Mouse (Mus musculus) G1E (cell line): ENCODE measurements around the gene Tvp23b.

ENCODE experiments used
- CTCF ChIP-seq: IDR thresholded peaks from 2 replicates; pipeline ENCODE4 v1.5.1; 2012; ENCODE audit warnings: low read depth, low read length, inconsistent platforms, mixed read lengths
- GATA1 ChIP-seq: IDR thresholded peaks from 2 replicates; pipeline ENCODE4 v1.6.1; 2012; ENCODE audit warnings: borderline replicate concordance, low read length, inconsistent platforms, mixed read lengths
- GATA2 ChIP-seq: IDR thresholded peaks from 2 replicates; pipeline ENCODE4 v1.6.1; 2012; ENCODE audit warnings: low read depth, low read length, inconsistent platforms, borderline replicate concordance
- POLR2AphosphoS5 ChIP-seq: IDR thresholded peaks from 2 replicates; pipeline ENCODE4 v1.6.1; 2012; ENCODE audit warnings: low read depth, low read length, inconsistent platforms; ENCODE audit not compliant: insufficient replicate concordance
- TAL1 ChIP-seq: conservative IDR thresholded peaks from 2 replicates; pipeline ENCODE4 v1.6.1; 2012; ENCODE audit warnings: low read depth, low read length, inconsistent platforms, mixed read lengths

GRCm38 (mm10) chr11:62929799-62930198, 50.5 kb downstream of the Tvp23b start:
- no peak for TF ChIP-seq CTCF
- no peak for TF ChIP-seq POLR2AphosphoS5
- no peak; the same call in 1 of the 2 replicates for TF ChIP-seq TAL1
- TF ChIP-seq GATA1: no peak
- no peak for TF ChIP-seq GATA2
